Mouse (Mus musculus): ENCODE data around the gene Crybb2. TPM values are rescaled to one million over a fixed set of nuclear protein-coding genes. Genes with fewer than 3 reads are reported as not detected.

Gene Crybb2
- total and polyA plus RNA-seq, 2 experiments from 2014 or later, result not detected

DNA sequence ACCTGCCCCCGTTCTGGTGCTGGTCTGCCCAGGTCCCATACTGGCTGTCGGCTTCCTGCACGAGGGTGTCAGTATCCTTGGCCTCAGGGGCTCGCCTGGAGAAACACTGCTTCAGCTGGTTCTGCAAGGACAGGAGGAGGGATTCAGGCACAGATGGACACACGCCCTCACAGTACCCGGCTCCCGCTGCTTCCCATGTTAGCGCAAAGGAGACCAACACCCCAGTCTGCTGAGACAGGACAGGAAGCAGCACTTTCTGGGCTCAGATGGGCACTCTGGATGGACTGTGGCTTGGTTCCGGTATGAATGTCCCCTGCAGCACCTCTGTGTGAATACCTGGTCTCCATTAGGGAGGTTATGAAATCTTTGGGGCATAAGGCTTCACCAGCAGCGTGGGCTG, 31.5 kb upstream of the Crybb2 start:
- Histone ChIP-seq H3K9ac (replicated peaks; ENCODE audit: low read depth, low read length) (no peak overlapping the region), H3K27ac (ENCODE audit: low read depth) (no peak overlapping the region), H3K4me1 (ENCODE audit: control insufficient read depth, insufficient read depth) (peaks cover 8% of the 10 kb centered on the region; the same call in 1 of the 2 replicates), H3K4me2 (ENCODE audit: low read depth, low read length) (no peak overlapping the region), H3K36me3 (replicated peaks; ENCODE audit: control insufficient read depth, insufficient read depth, low read length) (peaks cover 39% of the 10 kb centered on the region), H3K9me3 (replicated peaks; ENCODE audit: control insufficient read depth, low read length) (no peaks in the 10 kb centered on the region), H3K27me3 (ENCODE audit: control insufficient read depth, insufficient read depth, low read length) (no peaks in the 10 kb centered on the region), H3K4me3 (ENCODE audit: low read depth, low read length) (no peak overlapping the region)
- ATAC-seq (ENCODE audit: insufficient read depth, low read depth), result no peak
- WGBS, result 78% methylated on average over 10 of the region's 10 CpGs
- DNase-seq (ENCODE audit: low spot score), result no peak
- TF ChIP-seq CTCF (IDR thresholded peaks at IDR 0.05; ENCODE audit: low read depth) (no peak), EP300 (IDR thresholded peaks at IDR 0.05; ENCODE audit: low read depth) (no peak)

DNA sequence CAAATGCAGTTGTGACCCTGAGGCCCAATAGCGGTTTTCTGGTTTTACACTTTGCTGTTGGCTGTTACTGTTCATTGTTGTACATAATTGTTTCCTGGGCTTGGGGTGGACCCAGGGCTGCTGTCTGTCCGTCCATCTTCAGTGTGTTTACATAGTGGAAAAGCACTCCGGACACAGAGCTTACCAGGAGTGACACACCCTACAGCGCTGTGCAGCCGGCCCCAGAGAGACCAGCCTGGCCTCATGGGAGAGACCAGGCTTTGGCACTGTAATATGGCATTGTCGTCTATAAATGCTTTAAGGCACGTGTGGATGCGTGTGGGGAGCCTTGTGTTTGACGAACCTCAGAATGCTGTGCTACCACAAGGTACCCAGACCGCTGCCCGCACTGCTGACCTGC, 30.5 kb upstream of the Crybb2 start:
- no peak for DNase-seq (ENCODE audit: low spot score)
- WGBS, result 78% methylated on average over 11 of the region's 11 CpGs
- H3K27ac ChIP-seq (ENCODE audit: low read depth), result no peak overlapping the region
- H3K4me3 ChIP-seq (ENCODE audit: low read depth, low read length), result no peak overlapping the region
- no peak for ATAC-seq (ENCODE audit: insufficient read depth, low read depth)
- no peak overlapping the region for H3K4me2 ChIP-seq (ENCODE audit: low read depth, low read length)
- H3K27me3 ChIP-seq (ENCODE audit: control insufficient read depth, insufficient read depth, low read length), result no peaks in the 10 kb centered on the region
- H3K36me3 ChIP-seq (replicated peaks; ENCODE audit: control insufficient read depth, insufficient read depth, low read length), result peaks cover 50% of the 10 kb centered on the region
- H3K4me1 ChIP-seq (ENCODE audit: control insufficient read depth, insufficient read depth), result peaks cover 8% of the 10 kb centered on the region; the same call in 1 of the 2 replicates
- TF ChIP-seq CTCF (IDR thresholded peaks at IDR 0.05; ENCODE audit: low read depth) (no peak), EP300 (IDR thresholded peaks at IDR 0.05; ENCODE audit: low read depth) (no peak)
- no peaks in the 10 kb centered on the region for H3K9me3 ChIP-seq (replicated peaks; ENCODE audit: control insufficient read depth, low read length)
- H3K9ac ChIP-seq (replicated peaks; ENCODE audit: low read depth, low read length), result no peak overlapping the region

DNA sequence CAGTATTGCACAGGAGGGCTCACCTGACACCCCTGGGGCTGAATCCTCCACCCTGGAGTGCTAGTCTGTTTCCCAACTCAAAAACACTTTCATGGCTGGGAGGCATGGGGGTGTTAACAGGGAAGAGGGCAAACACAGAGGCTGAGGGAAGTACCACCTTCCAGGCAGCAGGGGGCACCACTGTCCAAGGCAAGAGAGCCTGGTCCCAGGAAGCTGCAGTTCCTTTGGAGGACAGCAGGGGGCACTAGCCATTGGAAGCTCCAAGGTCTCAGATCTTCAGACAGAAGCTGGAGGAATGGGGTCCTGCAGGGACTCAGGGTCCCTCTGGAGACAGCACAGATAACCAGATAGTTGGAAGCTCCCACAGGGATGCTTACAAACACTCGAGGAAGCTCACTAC, 29.6 kb upstream of the Crybb2 start:
- Histone ChIP-seq H3K9ac (replicated peaks; ENCODE audit: low read depth, low read length) (no peak overlapping the region), H3K4me2 (ENCODE audit: low read depth, low read length) (no peak overlapping the region), H3K36me3 (replicated peaks; ENCODE audit: control insufficient read depth, insufficient read depth, low read length) (peaks cover 58% of the 10 kb centered on the region), H3K4me1 (ENCODE audit: control insufficient read depth, insufficient read depth) (peaks cover 8% of the 10 kb centered on the region; the same call in 1 of the 2 replicates), H3K27ac (ENCODE audit: low read depth) (no peak overlapping the region), H3K27me3 (ENCODE audit: control insufficient read depth, insufficient read depth, low read length) (no peaks in the 10 kb centered on the region), H3K4me3 (ENCODE audit: low read depth, low read length) (no peak overlapping the region), H3K9me3 (replicated peaks; ENCODE audit: control insufficient read depth, low read length) (no peaks in the 10 kb centered on the region)
- DNase-seq (ENCODE audit: low spot score) (peak; percentile 76), ATAC-seq (ENCODE audit: insufficient read depth, low read depth) (peak; percentile 52; the same call in 1 of the 2 replicates)
- 13% methylated on average over 1 of the region's 1 CpGs for WGBS
- TF ChIP-seq CTCF (IDR thresholded peaks at IDR 0.05; ENCODE audit: low read depth) (peak; percentile 100), EP300 (IDR thresholded peaks at IDR 0.05; ENCODE audit: low read depth) (no peak)

- H3K36me3 ChIP-seq (replicated peaks; ENCODE audit: control insufficient read depth, insufficient read depth, low read length), result peaks cover 77% of the 10 kb centered on the region
These were observed 27.6 kb upstream of the Crybb2 start for GRCm38 (mm10) chr5:113097551-113097950.

GRCm38 (mm10) chr5:113095456-113095855, 25.5 kb upstream of the Crybb2 start:
- Histone ChIP-seq H3K4me1 (ENCODE audit: control insufficient read depth, insufficient read depth) (no peaks in the 10 kb centered on the region), H3K9ac (replicated peaks; ENCODE audit: low read depth, low read length) (no peak overlapping the region), H3K4me3 (ENCODE audit: low read depth, low read length) (no peak overlapping the region), H3K4me2 (ENCODE audit: low read depth, low read length) (no peak overlapping the region), H3K27me3 (ENCODE audit: control insufficient read depth, insufficient read depth, low read length) (no peaks in the 10 kb centered on the region), H3K27ac (ENCODE audit: low read depth) (no peak overlapping the region), H3K36me3 (replicated peaks; ENCODE audit: control insufficient read depth, insufficient read depth, low read length) (peaks cover 90% of the 10 kb centered on the region), H3K9me3 (replicated peaks; ENCODE audit: control insufficient read depth, low read length) (no peaks in the 10 kb centered on the region)
- no peak for ATAC-seq (ENCODE audit: insufficient read depth, low read depth)
- WGBS, result 90% methylated on average over 18 of the region's 18 CpGs
- TF ChIP-seq CTCF (IDR thresholded peaks at IDR 0.05; ENCODE audit: low read depth) (no peak), EP300 (IDR thresholded peaks at IDR 0.05; ENCODE audit: low read depth) (no peak)
- DNase-seq (ENCODE audit: low spot score), result no peak

More at GRCm38 (mm10) chr5:113097551-113097950, 27.6 kb upstream of the Crybb2 start:
- WGBS, result 94% methylated on average over 17 of the region's 17 CpGs
- no peak for DNase-seq (ENCODE audit: low spot score)
- Histone ChIP-seq H3K4me3 (ENCODE audit: low read depth, low read length) (no peak overlapping the region), H3K4me2 (ENCODE audit: low read depth, low read length) (no peak overlapping the region), H3K4me1 (ENCODE audit: control insufficient read depth, insufficient read depth) (peaks cover 6% of the 10 kb centered on the region; the same call in 1 of the 2 replicates), H3K27me3 (ENCODE audit: control insufficient read depth, insufficient read depth, low read length) (no peaks in the 10 kb centered on the region), H3K9ac (replicated peaks; ENCODE audit: low read depth, low read length) (no peak overlapping the region), H3K9me3 (replicated peaks; ENCODE audit: control insufficient read depth, low read length) (no peaks in the 10 kb centered on the region), H3K27ac (ENCODE audit: low read depth) (no peak overlapping the region)
- TF ChIP-seq EP300 (IDR thresholded peaks at IDR 0.05; ENCODE audit: low read depth) (no peak), CTCF (IDR thresholded peaks at IDR 0.05; ENCODE audit: low read depth) (no peak)
- no peak for ATAC-seq (ENCODE audit: insufficient read depth, low read depth)

GRCm38 (mm10) chr5:113092406-113092805, 22.5 kb upstream of the Crybb2 start:
- Histone ChIP-seq H3K9ac (replicated peaks; ENCODE audit: low read depth, low read length) (no peak overlapping the region), H3K4me1 (ENCODE audit: control insufficient read depth, insufficient read depth) (no peaks in the 10 kb centered on the region), H3K4me3 (ENCODE audit: low read depth, low read length) (no peak overlapping the region), H3K9me3 (replicated peaks; ENCODE audit: control insufficient read depth, low read length) (no peaks in the 10 kb centered on the region), H3K27me3 (ENCODE audit: control insufficient read depth, insufficient read depth, low read length) (no peaks in the 10 kb centered on the region), H3K27ac (ENCODE audit: low read depth) (no peak overlapping the region), H3K4me2 (ENCODE audit: low read depth, low read length) (no peak overlapping the region), H3K36me3 (replicated peaks; ENCODE audit: control insufficient read depth, insufficient read depth, low read length) (peaks cover 95% of the 10 kb centered on the region)
- DNase-seq (ENCODE audit: low spot score) (no peak), ATAC-seq (ENCODE audit: insufficient read depth, low read depth) (no peak)
- no peak for TF ChIP-seq EP300 (IDR thresholded peaks at IDR 0.05; ENCODE audit: low read depth)
- no peak for TF ChIP-seq CTCF (IDR thresholded peaks at IDR 0.05; ENCODE audit: low read depth)
- WGBS, result 65% methylated on average over 7 of the region's 7 CpGs

Data from heart, postnatal 0 days (tissue).